Mouse (Mus musculus) C2C12 (cell line): Measurements from ENCODE around the gene Frs2. TPM values are rescaled to one million over a fixed set of nuclear protein-coding genes. Genes with fewer than 3 reads are reported as not detected.

Experiments
- H3K27me3 ChIP-seq: one replicate; pipeline ENCODE4 v1.6.1; 2011; ENCODE audit not compliant: control insufficient read depth, insufficient read depth, insufficient read length
- H3K36me3 ChIP-seq: one replicate; pipeline ENCODE4 v1.6.1; 2011; ENCODE audit not compliant: control insufficient read depth, insufficient read depth
- H3K4me3 ChIP-seq: one replicate; pipeline ENCODE4 v1.5.1; 2011; ENCODE audit warnings: mild to moderate bottlenecking, control low read depth; ENCODE audit not compliant: poor library complexity, insufficient read depth, severe bottlenecking
- H3K79me2 ChIP-seq: one replicate; pipeline ENCODE4 v1.6.1; 2011; ENCODE audit not compliant: control insufficient read depth, insufficient read depth
- H3K79me3 ChIP-seq: one replicate; pipeline ENCODE4 v1.6.1; 2011; ENCODE audit warnings: low read depth, control low read depth
- H3ac ChIP-seq: one replicate; pipeline ENCODE3; 2011; ENCODE audit warnings: low read depth; ENCODE audit not compliant: control insufficient read depth, insufficient read length
- CEBPB ChIP-seq: IDR thresholded peaks from one replicate; pipeline ENCODE4 v1.6.1; 2011; ENCODE audit warnings: low read depth, mild to moderate bottlenecking, control low read depth, moderate library complexity
- CTCF ChIP-seq: IDR thresholded peaks from one replicate; pipeline ENCODE4 v1.5.1; 2011; ENCODE audit not compliant: control insufficient read depth, insufficient read depth, insufficient read length
- FOSL1 ChIP-seq: IDR thresholded peaks from one replicate; pipeline ENCODE4 v1.8.0; 2011; ENCODE audit warnings: mild to moderate bottlenecking, low read length; ENCODE audit not compliant: poor library complexity, insufficient read depth, severe bottlenecking
- MAX ChIP-seq: IDR thresholded peaks from one replicate; pipeline ENCODE4 v1.6.1; 2011; ENCODE audit warnings: mild to moderate bottlenecking, control low read depth
- MYOD1 ChIP-seq: IDR thresholded peaks from one replicate; pipeline ENCODE4 v1.6.1; 2011; ENCODE audit warnings: low read depth; ENCODE audit not compliant: control insufficient read depth, insufficient read length
- MYOG ChIP-seq: IDR thresholded peaks from one replicate; pipeline ENCODE4 v1.6.1; 2011; ENCODE audit not compliant: control insufficient read depth, insufficient read length; ENCODE audit errors: extremely low read depth
- USF1 ChIP-seq: IDR thresholded peaks from one replicate; pipeline ENCODE4 v1.6.1; 2011; ENCODE audit warnings: low read depth, mild to moderate bottlenecking, control low read depth, moderate library complexity
- polyA plus RNA-seq: library from polyadenylated mRNA; unstranded; fragments of >200 nt; fragmentation: generic; extraction: Trizol; gene quantifications from one replicate; pipeline ENCODE4 v1.2.1, GENCODE M21; 2012; ENCODE audit warnings: missing spikeins

Gene Frs2
- polyA plus RNA-seq, 1 experiment: 11.0 TPM

DNA sequence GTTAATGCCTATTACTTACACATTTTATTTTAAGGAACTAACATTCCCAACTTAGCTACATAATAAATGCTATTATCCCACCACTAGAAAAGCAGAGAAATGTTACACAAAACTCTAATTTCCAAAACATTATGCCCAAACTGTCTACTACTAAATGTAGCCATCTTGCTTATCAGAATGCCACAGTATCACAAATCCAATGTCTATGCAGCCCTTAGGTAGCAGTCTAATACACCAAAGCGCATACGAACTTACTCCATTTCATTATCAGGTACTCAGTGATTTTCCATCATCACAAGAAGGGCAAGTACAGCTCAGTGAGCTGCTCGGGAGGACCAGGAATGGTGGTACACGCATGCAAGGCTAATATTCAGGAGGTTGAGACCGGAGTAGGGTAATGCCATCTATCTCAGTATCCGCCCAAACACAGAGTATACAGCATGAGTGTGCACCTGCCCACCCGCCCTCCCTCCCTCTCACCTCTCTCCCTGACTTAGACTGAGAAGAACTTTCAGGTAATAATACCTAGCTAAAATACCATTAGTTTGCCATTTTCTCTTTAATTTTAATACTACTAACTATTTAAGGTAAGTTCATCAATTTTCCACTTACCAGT is 28.2 kb downstream of the Frs2 start:
- no peaks in the 10 kb centered on the region for H3K27me3 ChIP-seq
- peaks cover 96% of the 10 kb centered on the region for H3K79me3 ChIP-seq
- no peak overlapping the region for H3ac ChIP-seq
- TF ChIP-seq USF1: no peak
- no peak for TF ChIP-seq CEBPB
- no peak for TF ChIP-seq MYOG
- TF ChIP-seq MYOD1: no peak
- TF ChIP-seq FOSL1: no peak
- no peak for TF ChIP-seq CTCF
- no peak for TF ChIP-seq MAX
- H3K36me3 ChIP-seq: peaks cover 7% of the 10 kb centered on the region
- H3K79me2 ChIP-seq: peaks cover 100% of the 10 kb centered on the region
- H3K4me3 ChIP-seq: no peak overlapping the region

DNA sequence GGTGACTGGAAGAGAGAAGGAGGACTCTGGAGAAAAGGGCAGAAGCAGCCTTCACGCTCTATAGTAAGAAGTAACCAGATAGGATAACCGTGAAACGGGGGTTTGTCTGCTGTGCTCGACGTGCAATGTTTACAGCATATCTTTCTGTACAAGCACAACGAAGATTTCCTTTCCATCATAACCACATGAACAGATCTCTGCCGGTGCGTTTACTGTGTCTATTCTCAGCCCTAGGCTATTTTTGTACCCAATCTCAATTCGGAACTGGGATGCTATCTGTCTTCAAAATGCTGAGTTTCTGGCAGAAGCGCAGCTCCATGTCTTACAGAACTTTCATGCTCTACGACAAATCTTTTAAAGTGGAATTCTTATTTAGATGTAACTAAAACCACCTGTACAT is 28.8 kb downstream of the Frs2 start:
- Histone ChIP-seq H3ac (no peak overlapping the region), H3K36me3 (peaks cover 7% of the 10 kb centered on the region), H3K27me3 (no peaks in the 10 kb centered on the region), H3K4me3 (no peak overlapping the region), H3K79me2 (peaks cover 100% of the 10 kb centered on the region), H3K79me3 (peaks cover 96% of the 10 kb centered on the region)
- TF ChIP-seq MAX (no peak), USF1 (no peak), FOSL1 (no peak), MYOG (no peak), CEBPB (no peak), MYOD1 (no peak), CTCF (no peak)

DNA sequence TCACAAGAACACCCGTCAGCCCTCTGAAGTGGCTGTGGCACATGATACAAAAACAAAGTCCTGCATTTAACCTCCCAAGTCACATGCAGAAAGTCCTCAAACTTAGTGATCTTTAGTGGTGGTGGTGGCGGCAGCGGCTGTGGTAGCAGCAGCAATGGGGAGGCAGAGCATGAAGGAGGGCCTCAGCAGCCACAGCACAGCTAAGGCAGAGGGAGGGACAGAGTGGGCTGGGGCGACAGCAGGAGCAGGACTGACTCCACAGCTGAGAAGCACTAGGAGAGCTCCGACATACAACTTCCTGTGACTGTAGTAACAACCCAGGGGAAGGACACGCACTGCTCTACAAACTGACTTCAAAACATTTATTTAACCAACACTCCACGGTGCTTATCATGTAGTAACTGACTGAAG is 29.9 kb downstream of the Frs2 start:
- Histone ChIP-seq H3K4me3 (no peak overlapping the region), H3K36me3 (peaks cover 7% of the 10 kb centered on the region), H3K27me3 (no peaks in the 10 kb centered on the region), H3K79me3 (peaks cover 97% of the 10 kb centered on the region), H3K79me2 (peaks cover 100% of the 10 kb centered on the region), H3ac (no peak overlapping the region)
- TF ChIP-seq MYOG (no peak), MYOD1 (no peak)

DNA sequence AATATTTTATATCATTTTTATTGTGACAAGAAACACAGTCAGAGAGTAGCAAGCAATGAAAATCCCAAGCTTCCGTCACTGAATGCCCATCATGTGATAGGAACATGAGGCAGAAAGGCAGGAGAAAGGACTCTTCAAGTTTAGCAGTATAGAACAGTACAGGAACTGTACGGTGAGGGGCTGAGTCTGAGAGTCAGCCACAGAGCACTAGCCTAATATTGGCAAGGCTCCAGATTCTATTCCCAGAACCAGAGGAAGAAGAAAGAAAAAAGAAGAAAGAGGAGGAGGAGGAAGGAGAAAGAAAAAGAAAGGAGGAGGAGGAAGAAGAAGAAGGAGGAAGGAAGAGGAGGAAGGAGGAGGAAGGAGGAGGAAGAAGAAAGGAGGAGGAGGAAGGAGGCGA is 32.7 kb downstream of the Frs2 start:
- no peak overlapping the region for H3ac ChIP-seq
- H3K79me2 ChIP-seq: peaks cover 100% of the 10 kb centered on the region
- no peaks in the 10 kb centered on the region for H3K27me3 ChIP-seq
- no peak overlapping the region for H3K4me3 ChIP-seq
- peaks cover 7% of the 10 kb centered on the region for H3K36me3 ChIP-seq
- peaks cover 95% of the 10 kb centered on the region for H3K79me3 ChIP-seq
- TF ChIP-seq CTCF: no peak
- TF ChIP-seq MYOG: no peak
- TF ChIP-seq MYOD1: no peak
- TF ChIP-seq CEBPB: no peak
- no peak for TF ChIP-seq FOSL1
- TF ChIP-seq USF1: no peak
- no peak for TF ChIP-seq MAX

DNA sequence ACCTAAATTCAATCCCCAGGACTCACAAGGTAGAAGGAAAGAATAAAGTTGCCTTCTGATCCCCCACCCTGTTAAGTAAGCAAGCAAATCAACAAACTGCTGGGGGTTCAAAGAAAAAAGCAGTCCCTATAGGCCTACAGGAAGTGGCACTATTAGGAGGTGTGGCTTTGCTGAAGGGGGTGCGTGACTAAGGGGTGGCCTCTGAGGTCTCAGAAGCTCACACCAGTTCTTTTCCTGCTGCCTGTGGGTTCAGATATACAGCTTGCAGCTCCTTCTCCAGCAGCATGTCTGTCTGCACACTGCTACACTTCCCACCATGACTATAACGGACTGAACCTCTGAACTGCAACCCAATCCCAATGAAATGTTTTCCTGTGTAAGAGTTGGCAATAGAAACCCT is 35.8 kb downstream of the Frs2 start:
- Histone ChIP-seq H3K27me3 (no peaks in the 10 kb centered on the region), H3K36me3 (peaks cover 2% of the 10 kb centered on the region), H3K79me2 (peaks cover 100% of the 10 kb centered on the region), H3K79me3 (peaks cover 94% of the 10 kb centered on the region), H3K4me3 (no peak overlapping the region), H3ac (no peak overlapping the region)
- TF ChIP-seq FOSL1 (no peak), MYOG (no peak), MYOD1 (no peak), USF1 (no peak), CTCF (no peak), MAX (no peak), CEBPB (no peak)

- Histone ChIP-seq H3ac (no peak overlapping the region), H3K79me2 (peaks cover 100% of the 10 kb centered on the region), H3K4me3 (no peak overlapping the region), H3K36me3 (peaks cover 4% of the 10 kb centered on the region), H3K27me3 (no peaks in the 10 kb centered on the region), H3K79me3 (peaks cover 92% of the 10 kb centered on the region)
- TF ChIP-seq CEBPB: no peak
- TF ChIP-seq MYOD1: no peak
- TF ChIP-seq CTCF: no peak
- TF ChIP-seq MAX: no peak
- TF ChIP-seq FOSL1: no peak
- no peak for TF ChIP-seq MYOG
- TF ChIP-seq USF1: no peak
Measured at GRCm38 (mm10) chr10:117111455-117111854, 36.9 kb downstream of the Frs2 start.
